Mouse (Mus musculus) ES-Bruce4 (cell line): Measurements from ENCODE around the gene Zbtb34.

Source experiments
- CTCF ChIP-seq: IDR thresholded peaks from one replicate; pipeline ENCODE4 v1.8.1; 2011; ENCODE audit warnings: low read depth, low read length
- EP300 ChIP-seq: IDR thresholded peaks from 2 replicates; pipeline ENCODE4 v1.6.1; 2011; ENCODE audit warnings: low read depth, low read length; ENCODE audit not compliant: insufficient read depth

- TF ChIP-seq CTCF (no peak), EP300 (no peak)
These were observed 17.1 kb downstream of the Zbtb34 start for GRCm38 (mm10) chr2:33414019-33414418.
